Mouse (Mus musculus) lung, embryonic 14.5 days (tissue): ENCODE results near the gene Tspan18. TPM values are rescaled to one million over a fixed set of nuclear protein-coding genes. Genes with fewer than 3 reads are reported as not detected.

Experiments
- ATAC-seq: fragments of 200-750 bp; cut with Nextera tagmentation; 2 replicates; pipeline ENCODE4 v1.8.0; 2017; ENCODE audit warnings: mild to moderate bottlenecking, moderate TSS enrichment, moderate library complexity; ENCODE audit not compliant: insufficient read depth
- DNase-seq: peaks from one replicate; pipeline ENCODE4 v3.0.0-alpha.2; 2015
- H3K27ac ChIP-seq: fragments of 300-500 bp; sonication (generic); 2 replicates; pipeline ENCODE4 v1.5.1; 2014; ENCODE audit warnings: low read depth, mild to moderate bottlenecking, moderate library complexity
- H3K27me3 ChIP-seq: fragments of 300-500 bp; sonication (generic); 2 replicates; pipeline ENCODE4 v1.6.1; 2014; ENCODE audit warnings: low read length, control low read depth; ENCODE audit not compliant: insufficient read depth
- H3K36me3 ChIP-seq: fragments of 300-500 bp; sonication (generic); 2 replicates; pipeline ENCODE4 v1.6.1; 2014; ENCODE audit warnings: control low read depth; ENCODE audit not compliant: insufficient read depth
- H3K4me1 ChIP-seq: fragments of 300-500 bp; sonication (generic); 2 replicates; pipeline ENCODE4 v1.6.1; 2014; ENCODE audit warnings: antibody characterized with exemption, control low read depth; ENCODE audit not compliant: insufficient read depth
- H3K4me2 ChIP-seq: fragments of 300-500 bp; sonication (generic); 2 replicates; pipeline ENCODE4 v1.6.1; 2014; ENCODE audit warnings: mild to moderate bottlenecking
- H3K4me3 ChIP-seq: fragments of 300-500 bp; sonication (generic); 2 replicates; pipeline ENCODE4 v1.5.1; 2014; ENCODE audit warnings: low read depth, low read length
- H3K9ac ChIP-seq: fragments of 300-500 bp; sonication (generic); 2 replicates; pipeline ENCODE4 v1.6.1; 2014
- H3K9me3 ChIP-seq: fragments of 300-500 bp; sonication (generic); 2 replicates; pipeline ENCODE4 v1.6.1; 2016; ENCODE audit warnings: low read depth, low read length, control low read depth
- CTCF ChIP-seq: IDR thresholded peaks from 2 replicates; pipeline ENCODE4 v1.5.1; 2016; ENCODE audit warnings: antibody characterized with exemption, low read depth
- WGBS: fragments of 180-500 bp; shearing (Covaris S2); extraction: QIAGEN DNeasy Blood & Tissue Kit; methylation state at CpG from one replicate; pipeline ENCODE4 v1.1.7; 2014; 5-methylcytosine and 5-hydroxymethylcytosine counted together
- polyA plus RNA-seq: library from polyadenylated mRNA; unstranded; fragments of >200 nt; fragmentation: Nextera tagmentation; extraction: Ambion mirVana; gene quantifications from 2 replicates; pipeline ENCODE4 v1.2.1, GENCODE M21; 2014

The Tspan18 gene
- polyA plus RNA-seq, 1 experiment from 2014 or later: 36.8 TPM

DNA sequence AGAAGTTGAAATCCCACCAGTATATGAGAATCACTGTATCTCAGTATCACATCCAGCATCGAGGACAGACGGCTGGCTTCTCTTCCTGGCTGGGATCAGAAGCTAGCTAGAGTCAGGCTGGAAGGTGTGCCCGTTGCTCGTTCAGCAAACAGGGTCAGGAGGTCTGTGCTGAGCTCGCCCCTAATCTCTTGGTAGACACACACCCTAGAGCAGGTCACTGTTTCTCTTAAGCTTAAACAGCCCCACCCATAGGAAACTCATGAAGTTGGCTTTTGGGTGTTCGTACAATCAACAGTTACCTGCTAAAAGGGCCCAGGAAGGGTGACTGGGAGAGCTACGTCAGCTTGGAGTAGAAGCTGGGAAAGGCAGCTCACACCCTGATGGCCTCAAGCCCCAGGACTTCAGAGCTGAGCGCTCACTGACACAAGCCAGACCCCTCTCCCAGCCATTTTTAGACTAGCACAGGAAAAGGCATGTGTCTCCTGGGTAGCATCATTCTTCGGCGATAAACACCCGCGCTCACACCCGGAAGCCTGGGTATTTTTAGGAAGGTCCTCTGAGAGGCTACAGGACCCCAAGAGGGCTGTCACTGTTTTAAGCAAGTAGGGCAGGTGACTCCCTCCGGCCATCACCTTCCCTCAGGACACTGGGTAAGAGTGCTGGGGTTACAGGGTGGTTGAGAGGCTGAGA, 24.4 kb downstream of the Tspan18 start:
- ATAC-seq (no peak), DNase-seq (no peak)
- H3K4me3 ChIP-seq: no peak overlapping the region
- peak overlapping the region; percentile 18; the same call in 1 of the 2 replicates for H3K27ac ChIP-seq
- H3K9ac ChIP-seq: no peak overlapping the region
- no peaks in the 10 kb centered on the region for H3K9me3 ChIP-seq
- no peaks in the 10 kb centered on the region for H3K4me1 ChIP-seq
- WGBS: 68% methylated on average over 14 of the region's 14 CpGs
- H3K36me3 ChIP-seq: no peaks in the 10 kb centered on the region
- H3K27me3 ChIP-seq: no peaks in the 10 kb centered on the region
- TF ChIP-seq CTCF: no peak
- no peak overlapping the region for H3K4me2 ChIP-seq

DNA sequence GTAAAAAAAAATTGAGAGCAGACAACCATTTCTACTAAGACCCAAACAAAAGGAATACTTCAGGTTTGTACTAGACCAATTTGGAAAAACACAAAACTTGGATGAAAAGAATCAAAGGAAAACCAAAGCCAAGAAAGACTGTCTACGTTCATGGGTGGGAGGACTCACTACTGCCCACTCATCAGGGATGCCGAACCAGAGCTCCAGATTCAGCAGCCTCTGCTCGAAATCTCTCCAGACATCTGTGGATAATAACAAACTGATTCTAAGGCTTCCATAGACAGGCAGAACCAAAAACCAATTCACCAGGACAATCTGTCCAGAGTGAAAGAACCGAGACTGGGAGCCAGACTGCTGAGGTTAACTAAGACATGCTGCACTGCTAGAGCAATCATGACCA, 27.4 kb downstream of the Tspan18 start:
- DNase-seq (no peak), ATAC-seq (no peak)
- Histone ChIP-seq H3K27me3 (no peaks in the 10 kb centered on the region), H3K4me1 (0 out of 2 replicates have a peak, but pooled peaks cover 5% of the 10 kb centered on the region), H3K9ac (no peak overlapping the region), H3K27ac (no peak overlapping the region), H3K4me3 (no peak overlapping the region), H3K4me2 (no peak overlapping the region), H3K9me3 (no peaks in the 10 kb centered on the region), H3K36me3 (no peaks in the 10 kb centered on the region)
- no peak for TF ChIP-seq CTCF
- WGBS: 84% methylated on average over 4 of the region's 4 CpGs

- TF ChIP-seq CTCF: no peak
- no peaks in the 10 kb centered on the region for H3K27me3 ChIP-seq
- H3K9me3 ChIP-seq: no peaks in the 10 kb centered on the region
- H3K27ac ChIP-seq: peak overlapping the region; percentile 73
- H3K4me3 ChIP-seq: no peak overlapping the region
- ATAC-seq (peak; percentile 45; the same call in 1 of the 2 replicates), DNase-seq (no peak)
- H3K9ac ChIP-seq: no peak overlapping the region
- WGBS: 43% methylated on average over 4 of the region's 4 CpGs
- no peaks in the 10 kb centered on the region for H3K36me3 ChIP-seq
- H3K4me2 ChIP-seq: no peak overlapping the region
- H3K4me1 ChIP-seq: 0 out of 2 replicates have a peak, but pooled peaks cover 5% of the 10 kb centered on the region
Observed at GRCm38 (mm10) chr2:93304273-93304634, 30.1 kb downstream of the Tspan18 start.

DNA sequence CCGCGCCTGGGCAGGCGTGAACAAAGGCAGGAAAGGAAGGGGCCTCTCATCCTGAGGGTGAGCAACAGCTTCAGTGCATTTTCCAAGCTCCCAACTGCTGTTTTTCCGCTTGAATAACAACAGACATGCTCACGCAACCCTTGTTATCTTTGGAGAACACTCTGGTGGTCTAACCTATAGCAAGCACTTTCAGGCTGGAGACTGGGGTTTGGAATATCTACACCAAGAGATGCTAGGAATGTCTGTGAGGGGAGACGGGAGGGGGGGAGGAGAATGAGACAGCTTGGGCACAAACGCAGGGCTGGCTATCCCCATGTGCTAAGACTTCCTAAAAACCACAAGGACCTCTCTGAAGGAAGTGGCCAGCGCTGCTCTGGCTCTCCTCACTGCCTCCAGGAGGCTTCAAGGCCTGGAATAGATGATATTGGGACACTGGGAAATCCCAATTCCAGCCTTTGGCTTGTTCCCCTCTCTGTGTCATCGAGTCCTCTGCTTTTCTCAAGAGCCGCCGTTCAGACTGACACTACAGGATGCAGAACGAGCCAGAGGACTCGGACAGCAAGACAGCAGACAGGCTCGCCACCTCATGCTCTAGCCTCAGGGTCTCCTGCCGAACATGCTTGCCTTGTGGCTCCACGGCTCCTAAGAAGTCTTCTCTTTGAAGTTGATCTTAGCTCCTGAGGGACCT, 30.6 kb downstream of the Tspan18 start:
- Histone ChIP-seq H3K4me1 (0 out of 2 replicates have a peak, but pooled peaks cover 5% of the 10 kb centered on the region), H3K27ac (peak overlapping the region; percentile 73), H3K4me2 (no peak overlapping the region), H3K27me3 (no peaks in the 10 kb centered on the region), H3K4me3 (no peak overlapping the region), H3K9me3 (no peaks in the 10 kb centered on the region), H3K36me3 (no peaks in the 10 kb centered on the region), H3K9ac (no peak overlapping the region)
- peak; percentile 69 for DNase-seq
- 27% methylated on average over 16 of the region's 16 CpGs for WGBS
- TF ChIP-seq CTCF: no peak
- ATAC-seq: peak; percentile 71

- TF ChIP-seq CTCF: no peak
- DNase-seq (no peak), ATAC-seq (peak; percentile 68; the same call in 1 of the 2 replicates)
- no peaks in the 10 kb centered on the region for H3K9me3 ChIP-seq
- H3K36me3 ChIP-seq: no peaks in the 10 kb centered on the region
- 44% methylated on average over 5 of the region's 5 CpGs for WGBS
- H3K27ac ChIP-seq: peak overlapping the region; percentile 73
- no peak overlapping the region for H3K4me3 ChIP-seq
- no peaks in the 10 kb centered on the region for H3K27me3 ChIP-seq
- no peak overlapping the region for H3K4me2 ChIP-seq
- H3K4me1 ChIP-seq: 0 out of 2 replicates have a peak, but pooled peaks cover 5% of the 10 kb centered on the region
- no peak overlapping the region for H3K9ac ChIP-seq
Observed at GRCm38 (mm10) chr2:93303260-93303584, 31.1 kb downstream of the Tspan18 start.

- Histone ChIP-seq H3K4me2 (no peak overlapping the region), H3K4me3 (no peak overlapping the region), H3K27ac (no peak overlapping the region), H3K36me3 (no peaks in the 10 kb centered on the region), H3K9ac (no peak overlapping the region), H3K9me3 (no peaks in the 10 kb centered on the region), H3K4me1 (no peaks in the 10 kb centered on the region), H3K27me3 (no peaks in the 10 kb centered on the region)
- whole genome bisulfite sequencing: 46% methylated on average over 3 of the region's 3 CpGs
- DNase-seq: peak; percentile 28
- no peak for TF ChIP-seq CTCF
- no peak for ATAC-seq
Observed at GRCm38 (mm10) chr2:93297656-93298055, 36.6 kb downstream of the Tspan18 start.

- 0 out of 2 replicates have a peak, but pooled peaks cover 8% of the 10 kb centered on the region for H3K4me1 ChIP-seq
- ATAC-seq (no peak), DNase-seq (no peak)
- no peak for TF ChIP-seq CTCF
- H3K27me3 ChIP-seq: no peaks in the 10 kb centered on the region
- no peak overlapping the region for H3K9ac ChIP-seq
- no peak overlapping the region for H3K27ac ChIP-seq
- H3K9me3 ChIP-seq: no peaks in the 10 kb centered on the region
- H3K4me3 ChIP-seq: no peak overlapping the region
- H3K4me2 ChIP-seq: no peak overlapping the region
- WGBS: 71% methylated on average over 13 of the region's 13 CpGs
- 0 out of 2 replicates have a peak, but pooled peaks cover 3% of the 10 kb centered on the region for H3K36me3 ChIP-seq
Observed at GRCm38 (mm10) chr2:93291186-93291926, 42.9 kb downstream of the Tspan18 start.
